Mouse (Mus musculus) cerebellum, adult 2 months (tissue): Measurements from ENCODE around the gene 4931406C07Rik.

Experiments
- CTCF ChIP-seq: fragments of 200-500 bp; IDR thresholded peaks from 2 replicates; pipeline ENCODE4 v1.5.1; 2011; ENCODE audit warnings: low read depth, mild to moderate bottlenecking, control low read depth, low read length, moderate library complexity, borderline replicate concordance; ENCODE audit not compliant: insufficient read depth
- POLR2A ChIP-seq: fragments of 200-500 bp; IDR thresholded peaks from 2 replicates; pipeline ENCODE4 v1.6.1; 2011; ENCODE audit warnings: low read length, control low read depth, borderline replicate concordance; ENCODE audit not compliant: insufficient read depth

DNA sequence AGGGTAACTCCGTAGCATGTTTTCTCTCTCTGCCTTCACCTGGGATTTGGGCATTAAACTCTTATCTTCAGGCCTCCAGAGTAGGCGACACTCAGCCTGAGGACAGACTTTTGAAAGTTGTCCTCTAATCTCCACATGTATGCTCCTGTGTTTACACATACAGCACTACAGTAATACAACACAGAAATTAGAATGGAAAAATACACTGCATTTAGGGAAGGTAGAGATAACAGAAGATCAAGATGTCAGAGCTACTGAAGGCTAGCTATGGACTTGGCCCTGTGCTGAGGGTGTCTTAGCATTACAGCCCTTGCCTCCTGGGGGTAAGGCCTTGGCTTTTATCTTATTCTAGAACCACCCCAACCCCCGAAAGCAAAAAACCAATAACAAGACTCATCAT, 17.8 kb downstream of the 4931406C07Rik start:
- TF ChIP-seq CTCF (no peak), POLR2A (no peak)
